Mouse (Mus musculus): ENCODE data around the gene Agpat4.

DNA sequence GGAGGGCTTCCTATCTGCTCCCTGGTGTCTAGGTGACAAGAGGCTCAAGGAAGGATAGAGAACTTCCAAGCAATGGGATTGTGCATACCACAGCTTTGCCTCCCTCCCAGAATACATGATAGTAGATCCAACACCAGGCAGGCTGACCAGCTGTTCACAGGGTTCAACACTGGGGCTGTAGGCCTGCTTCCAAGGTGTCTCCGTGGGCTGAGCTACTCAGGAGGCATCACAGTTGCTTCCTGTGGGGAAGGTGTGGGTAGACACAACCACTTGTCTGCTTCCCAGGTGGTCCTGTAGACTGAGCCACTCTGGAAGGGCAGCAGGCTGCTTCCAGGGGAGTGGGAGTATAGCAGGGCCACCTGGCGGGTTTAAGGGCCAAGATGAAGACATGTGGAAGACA lies 35.8 kb downstream of the Agpat4 start:
- no peak for TF ChIP-seq CTCF (IDR thresholded peaks at IDR 0.05; ENCODE audit: borderline replicate concordance, extremely low read depth, insufficient read depth, insufficient read length)
- TF ChIP-seq POLR2A (IDR thresholded peaks at IDR 0.05; ENCODE audit: borderline replicate concordance, extremely low read depth, insufficient read depth, insufficient read length, poor library complexity, severe bottlenecking) = no peak

Data from brain, embryonic 14.5 days (tissue).